Mouse (Mus musculus): ENCODE measurements at regions not wholly inside any gene's neighbourhood (a gene's known extent, or its start where the extent isn't known, plus 50 kb on each side); places are given as distances from the start of the nearest gene placed in this dataset.

DNA sequence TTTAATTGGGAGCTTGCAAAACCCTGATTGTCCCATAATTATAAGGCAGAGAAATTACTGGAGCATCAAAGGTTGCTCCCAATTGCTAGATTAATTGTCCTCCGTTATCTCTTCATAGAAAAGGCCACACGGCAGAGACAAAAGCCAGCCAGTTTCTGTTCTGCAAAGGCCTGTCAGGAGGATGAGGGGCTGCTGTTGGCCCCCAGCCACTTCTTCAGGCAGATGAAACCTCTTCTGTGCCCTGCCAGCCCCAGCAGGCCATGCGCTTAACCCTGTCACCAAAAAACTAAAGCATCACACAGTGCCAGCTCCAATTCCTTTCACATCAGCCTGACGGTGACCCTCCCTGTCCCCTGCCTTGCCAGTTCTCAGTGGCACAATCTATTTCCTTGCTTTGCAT is 192.1 kb upstream of the Zmiz1 start:
- H3K4me2 ChIP-seq (ENCODE audit: low read length) = no peak overlapping the region
- H3K9me3 ChIP-seq (ENCODE audit: control insufficient read depth, low read length) = no peaks in the 10 kb centered on the region
- peak overlapping the region; percentile 41 for H3K9ac ChIP-seq (replicated peaks; ENCODE audit: low read depth, low read length)
- H3K4me1 ChIP-seq (replicated peaks; ENCODE audit: control insufficient read depth, insufficient read depth, low read length) = peaks cover 20% of the 10 kb centered on the region
- ATAC-seq = no peak
- H3K27ac ChIP-seq (ENCODE audit: low read length) = 0 out of 2 replicates have a peak overlapping the region, but pooled peaks have one; percentile 9
- no peaks in the 10 kb centered on the region for H3K36me3 ChIP-seq (ENCODE audit: control insufficient read depth, insufficient read depth)
- 28% methylated on average over 4 of the region's 4 CpGs for WGBS
- no peaks in the 10 kb centered on the region for H3K27me3 ChIP-seq (replicated peaks; ENCODE audit: control insufficient read depth, insufficient read depth, low read length)
- no peak overlapping the region for H3K4me3 ChIP-seq (replicated peaks; ENCODE audit: low read length)

DNA sequence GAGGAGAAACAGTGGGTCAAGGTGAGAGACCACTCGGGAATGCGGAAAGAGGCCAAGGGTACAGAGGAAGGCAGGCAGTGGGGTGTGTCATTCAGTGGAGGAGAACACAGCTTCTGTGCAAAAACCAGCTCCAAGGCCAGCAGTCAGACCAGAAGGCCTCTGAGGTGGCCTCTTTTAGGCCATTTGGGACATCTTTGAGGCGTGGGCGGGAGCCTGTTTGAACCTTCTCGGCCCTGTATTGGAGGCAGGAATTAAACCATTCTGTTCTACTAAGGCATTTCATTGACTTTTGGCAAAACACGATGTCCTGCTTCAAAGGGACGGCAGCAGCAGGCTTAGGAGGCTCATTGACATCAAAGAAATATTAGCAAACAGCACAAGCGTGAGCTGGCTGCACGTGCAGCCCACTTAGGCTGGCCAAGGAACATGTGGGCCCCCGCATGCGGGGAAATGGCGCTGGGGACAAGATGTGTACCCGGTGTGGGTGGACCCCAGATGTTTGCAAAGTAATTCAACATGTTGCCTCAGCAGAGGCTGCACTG is 190.8 kb upstream of the Zmiz1 start:
- H3K9ac ChIP-seq (replicated peaks; ENCODE audit: low read depth, low read length) = no peak overlapping the region
- no peak overlapping the region for H3K4me3 ChIP-seq (replicated peaks; ENCODE audit: low read length)
- no peak for ATAC-seq
- H3K27me3 ChIP-seq (replicated peaks; ENCODE audit: control insufficient read depth, insufficient read depth, low read length) = no peaks in the 10 kb centered on the region
- H3K36me3 ChIP-seq (ENCODE audit: control insufficient read depth, insufficient read depth) = no peaks in the 10 kb centered on the region
- peaks cover 20% of the 10 kb centered on the region for H3K4me1 ChIP-seq (replicated peaks; ENCODE audit: control insufficient read depth, insufficient read depth, low read length)
- WGBS = 75% methylated on average over 13 of the region's 13 CpGs
- H3K4me2 ChIP-seq (ENCODE audit: low read length) = no peak overlapping the region
- no peak overlapping the region for H3K27ac ChIP-seq (ENCODE audit: low read length)
- H3K9me3 ChIP-seq (ENCODE audit: control insufficient read depth, low read length) = no peaks in the 10 kb centered on the region

DNA sequence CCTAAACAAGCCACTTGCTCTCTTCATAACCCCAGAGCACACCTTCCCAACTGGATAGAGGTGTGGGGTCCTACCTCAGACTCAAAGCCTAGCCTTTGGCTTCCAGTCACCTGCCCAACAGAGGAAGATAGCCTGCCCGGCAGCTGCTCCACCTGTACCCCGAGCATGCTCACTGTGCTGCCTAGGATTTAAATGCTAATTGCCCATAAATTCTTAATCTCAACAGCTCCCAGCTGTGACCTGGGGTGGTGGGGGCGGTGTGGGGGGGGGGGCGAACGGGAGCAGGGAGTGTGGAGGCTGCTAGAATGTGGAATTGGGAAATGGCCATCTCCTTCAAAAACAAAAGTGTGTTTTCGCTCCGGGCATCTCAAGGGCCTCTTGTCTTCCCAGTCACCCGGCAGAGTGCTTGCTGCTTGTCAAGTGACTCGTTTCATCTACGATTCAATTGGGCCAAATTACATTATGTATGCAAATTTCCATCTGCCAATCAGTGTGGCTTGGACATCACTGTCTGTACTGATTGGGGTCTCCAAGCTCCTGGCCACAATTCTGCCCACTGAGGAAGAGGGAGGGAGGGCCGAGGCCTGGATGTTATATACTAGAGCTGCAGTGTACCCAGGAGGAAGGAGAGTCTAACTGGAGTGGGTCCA is 188.6 kb upstream of the Zmiz1 start:
- H3K9ac ChIP-seq (replicated peaks; ENCODE audit: low read depth, low read length) = no peak overlapping the region

DNA sequence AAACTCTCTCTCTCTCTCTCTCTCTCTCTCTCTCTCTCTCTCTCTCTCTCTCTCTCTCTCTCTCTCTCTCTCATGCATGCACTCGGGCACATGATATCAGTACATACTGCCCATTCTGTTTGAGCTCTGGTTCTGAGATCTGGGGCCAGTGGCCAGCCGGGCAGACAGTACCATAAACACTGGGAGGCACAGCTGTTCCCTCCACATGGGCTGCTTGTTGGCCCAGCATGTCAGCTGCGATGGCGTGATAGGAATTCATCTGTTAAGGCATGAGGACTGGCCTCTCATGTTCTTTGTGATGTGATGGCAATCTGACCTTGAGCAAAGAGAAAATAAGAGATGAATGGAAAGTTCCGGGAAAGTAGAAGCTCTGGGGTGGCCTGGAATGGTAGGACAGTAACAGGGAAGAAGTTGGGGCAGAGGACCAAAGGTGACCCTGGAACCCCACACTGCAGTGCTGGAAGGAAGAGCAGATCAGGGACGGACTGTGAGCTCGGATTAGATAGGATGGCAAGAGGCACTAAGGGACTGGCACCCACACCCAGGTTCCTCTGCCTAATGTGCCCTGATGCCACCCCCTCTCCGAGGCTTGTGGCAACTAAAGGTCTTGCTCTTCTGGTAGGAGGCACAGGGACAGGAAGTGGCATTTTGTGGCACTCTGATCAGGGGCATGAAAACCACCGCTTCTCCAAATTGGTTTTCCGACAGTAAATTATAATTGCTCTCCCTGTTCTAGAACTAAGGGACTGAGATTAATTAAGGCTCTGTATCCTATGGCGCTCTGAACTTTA is 186.4 kb upstream of the Zmiz1 start:
- H3K4me3 ChIP-seq (replicated peaks; ENCODE audit: low read length) = no peak overlapping the region
- H3K27me3 ChIP-seq (replicated peaks; ENCODE audit: control insufficient read depth, insufficient read depth, low read length) = no peaks in the 10 kb centered on the region
- no peaks in the 10 kb centered on the region for H3K9me3 ChIP-seq (ENCODE audit: control insufficient read depth, low read length)
- no peak overlapping the region for H3K4me2 ChIP-seq (ENCODE audit: low read length)
- no peak overlapping the region for H3K27ac ChIP-seq (ENCODE audit: low read length)
- no peak overlapping the region for H3K9ac ChIP-seq (replicated peaks; ENCODE audit: low read depth, low read length)
- H3K36me3 ChIP-seq (ENCODE audit: control insufficient read depth, insufficient read depth) = no peaks in the 10 kb centered on the region
- H3K4me1 ChIP-seq (replicated peaks; ENCODE audit: control insufficient read depth, insufficient read depth, low read length) = peaks cover 10% of the 10 kb centered on the region
- 66% methylated on average over 11 of the region's 11 CpGs for WGBS
- ATAC-seq = no peak

More for the DNA sequence above, 188.6 kb upstream of the Zmiz1 start:
- Histone ChIP-seq H3K36me3 (ENCODE audit: control insufficient read depth, insufficient read depth) (no peaks in the 10 kb centered on the region), H3K27ac (ENCODE audit: low read length) (no peak overlapping the region), H3K4me2 (ENCODE audit: low read length) (no peak overlapping the region), H3K4me1 (replicated peaks; ENCODE audit: control insufficient read depth, insufficient read depth, low read length) (peaks cover 20% of the 10 kb centered on the region), H3K4me3 (replicated peaks; ENCODE audit: low read length) (no peak overlapping the region), H3K9me3 (ENCODE audit: control insufficient read depth, low read length) (no peaks in the 10 kb centered on the region), H3K27me3 (replicated peaks; ENCODE audit: control insufficient read depth, insufficient read depth, low read length) (no peaks in the 10 kb centered on the region)
- ATAC-seq = peak; percentile 77
- WGBS = 7% methylated on average over 11 of the region's 11 CpGs

DNA sequence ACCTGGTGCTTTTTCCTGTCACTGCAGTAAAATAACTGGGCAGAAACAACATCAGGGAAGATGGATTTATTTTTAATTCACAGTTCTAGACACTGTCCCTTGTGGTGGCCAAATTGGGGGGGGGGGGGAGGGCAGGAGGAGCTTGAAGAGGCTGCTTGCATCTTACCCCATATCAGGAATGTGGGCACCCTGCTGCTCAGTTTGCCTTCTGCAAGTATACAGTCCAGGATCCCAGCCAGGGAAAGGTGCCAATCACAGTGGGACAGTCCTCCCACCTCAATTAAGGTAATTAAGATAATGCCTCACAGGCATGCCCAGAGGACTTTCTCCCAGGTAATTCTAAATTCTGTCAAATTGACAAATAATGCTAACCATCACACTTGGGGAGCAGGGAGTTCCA is 179.2 kb upstream of the Zmiz1 start:
- Histone ChIP-seq H3K4me2 (ENCODE audit: low read length) (no peak overlapping the region), H3K27ac (ENCODE audit: low read length) (no peak overlapping the region), H3K9ac (replicated peaks; ENCODE audit: low read depth, low read length) (no peak overlapping the region), H3K27me3 (replicated peaks; ENCODE audit: control insufficient read depth, insufficient read depth, low read length) (no peaks in the 10 kb centered on the region), H3K4me3 (replicated peaks; ENCODE audit: low read length) (no peak overlapping the region), H3K9me3 (ENCODE audit: control insufficient read depth, low read length) (no peaks in the 10 kb centered on the region), H3K36me3 (ENCODE audit: control insufficient read depth, insufficient read depth) (no peaks in the 10 kb centered on the region), H3K4me1 (replicated peaks; ENCODE audit: control insufficient read depth, insufficient read depth, low read length) (peaks cover 2% of the 10 kb centered on the region; the same call in 1 of the 2 replicates)
- ATAC-seq = no peak

DNA sequence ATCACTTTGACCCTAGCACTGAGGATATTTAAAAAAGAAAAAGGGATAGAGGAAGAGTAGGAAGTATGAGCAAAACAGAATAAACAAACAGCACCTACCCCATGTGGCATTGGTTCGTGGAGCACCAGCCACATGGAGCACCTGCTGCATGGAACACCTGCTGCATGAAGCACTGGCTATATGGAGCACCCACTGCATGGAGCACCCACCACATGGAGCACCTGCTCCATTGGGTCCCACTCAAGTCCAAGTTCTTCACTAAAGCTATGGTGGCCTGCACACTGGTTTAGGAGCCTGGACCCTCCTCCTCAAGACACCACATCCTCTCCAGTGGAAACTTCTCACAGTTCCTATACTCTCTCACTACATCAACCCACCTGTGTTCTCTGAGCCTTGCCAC is 166.4 kb upstream of the Zmiz1 start:
- Histone ChIP-seq H3K9ac (replicated peaks; ENCODE audit: low read depth, low read length) (no peak overlapping the region), H3K27ac (ENCODE audit: low read length) (no peak overlapping the region), H3K4me1 (replicated peaks; ENCODE audit: control insufficient read depth, insufficient read depth, low read length) (no peaks in the 10 kb centered on the region), H3K36me3 (ENCODE audit: control insufficient read depth, insufficient read depth) (no peaks in the 10 kb centered on the region), H3K9me3 (ENCODE audit: control insufficient read depth, low read length) (no peaks in the 10 kb centered on the region), H3K4me3 (replicated peaks; ENCODE audit: low read length) (no peak overlapping the region), H3K27me3 (replicated peaks; ENCODE audit: control insufficient read depth, insufficient read depth, low read length) (no peaks in the 10 kb centered on the region), H3K4me2 (ENCODE audit: low read length) (no peak overlapping the region)
- WGBS = 78% methylated on average over 1 of the region's 1 CpGs
- ATAC-seq = no peak

DNA sequence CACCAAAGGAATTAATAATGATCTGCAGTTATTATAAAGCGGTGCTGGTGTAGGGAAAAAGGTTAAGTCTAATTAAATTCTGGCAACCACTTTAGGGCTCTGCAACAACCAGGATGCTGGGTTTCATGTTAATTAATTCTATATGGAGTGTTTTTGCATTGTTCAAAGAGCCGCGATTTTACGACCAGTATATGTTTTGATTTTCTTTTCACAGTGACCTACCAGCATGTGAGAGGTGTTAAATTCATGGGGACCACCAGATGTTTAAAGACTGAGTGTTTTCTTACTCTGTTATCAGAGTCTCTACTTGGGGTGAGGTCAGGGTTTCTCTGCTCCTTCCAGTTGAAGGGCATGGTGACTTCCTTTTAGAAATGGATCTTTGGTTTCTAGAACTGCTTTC is 164.8 kb upstream of the Zmiz1 start:
- ATAC-seq = no peak
- WGBS = 35% methylated on average over 4 of the region's 4 CpGs

GRCm38 (mm10) chr14:25295688-25296350 is 163.2 kb upstream of the Zmiz1 start:
- no peaks in the 10 kb centered on the region for H3K36me3 ChIP-seq (ENCODE audit: control insufficient read depth, insufficient read depth)
- no peaks in the 10 kb centered on the region for H3K4me1 ChIP-seq (replicated peaks; ENCODE audit: control insufficient read depth, insufficient read depth, low read length)
- no peak overlapping the region for H3K4me3 ChIP-seq (replicated peaks; ENCODE audit: low read length)

More for the DNA sequence above, 164.8 kb upstream of the Zmiz1 start:
- Histone ChIP-seq H3K4me2 (ENCODE audit: low read length) (no peak overlapping the region), H3K27ac (ENCODE audit: low read length) (no peak overlapping the region), H3K36me3 (ENCODE audit: control insufficient read depth, insufficient read depth) (no peaks in the 10 kb centered on the region), H3K4me1 (replicated peaks; ENCODE audit: control insufficient read depth, insufficient read depth, low read length) (no peaks in the 10 kb centered on the region), H3K9me3 (ENCODE audit: control insufficient read depth, low read length) (no peaks in the 10 kb centered on the region), H3K9ac (replicated peaks; ENCODE audit: low read depth, low read length) (no peak overlapping the region), H3K27me3 (replicated peaks; ENCODE audit: control insufficient read depth, insufficient read depth, low read length) (no peaks in the 10 kb centered on the region), H3K4me3 (replicated peaks; ENCODE audit: low read length) (no peak overlapping the region)

DNA sequence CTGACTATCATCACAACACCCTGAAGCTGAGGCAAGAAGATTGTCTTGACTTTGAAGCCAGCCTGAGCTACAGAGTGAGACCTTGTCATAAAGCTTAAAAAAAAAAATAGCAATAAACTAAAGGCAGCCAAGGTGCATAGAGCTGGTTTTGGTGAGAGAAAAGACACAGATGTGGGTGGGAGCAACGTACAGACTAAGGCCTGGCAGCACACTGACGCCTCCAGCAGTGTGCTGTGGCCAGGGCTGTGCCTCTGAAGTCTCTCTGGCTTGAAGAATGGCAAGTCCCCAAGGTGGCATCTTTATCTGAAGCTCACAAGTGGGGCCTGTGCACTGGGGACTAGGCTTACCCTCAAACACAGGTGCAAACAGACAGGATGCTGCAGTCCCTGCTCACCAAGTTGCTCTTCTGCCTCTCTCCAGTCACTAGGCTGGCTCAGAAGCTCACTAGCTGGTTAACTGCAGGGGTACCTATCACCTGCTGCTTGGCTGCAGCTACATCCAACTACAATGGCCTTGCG is 159.3 kb upstream of the Zmiz1 start:
- Histone ChIP-seq H3K9me3 (ENCODE audit: control insufficient read depth, low read length) (no peaks in the 10 kb centered on the region), H3K4me1 (replicated peaks; ENCODE audit: control insufficient read depth, insufficient read depth, low read length) (peaks cover 12% of the 10 kb centered on the region), H3K36me3 (ENCODE audit: control insufficient read depth, insufficient read depth) (no peaks in the 10 kb centered on the region), H3K27ac (ENCODE audit: low read length) (no peak overlapping the region), H3K4me3 (replicated peaks; ENCODE audit: low read length) (no peak overlapping the region), H3K27me3 (replicated peaks; ENCODE audit: control insufficient read depth, insufficient read depth, low read length) (no peaks in the 10 kb centered on the region), H3K4me2 (ENCODE audit: low read length) (no peak overlapping the region), H3K9ac (replicated peaks; ENCODE audit: low read depth, low read length) (no peak overlapping the region)
- WGBS = 89% methylated on average over 3 of the region's 3 CpGs
- no peak for ATAC-seq

More at GRCm38 (mm10) chr14:25295688-25296350, 163.2 kb upstream of the Zmiz1 start:
- no peaks in the 10 kb centered on the region for H3K9me3 ChIP-seq (ENCODE audit: control insufficient read depth, low read length)
- H3K27me3 ChIP-seq (replicated peaks; ENCODE audit: control insufficient read depth, insufficient read depth, low read length) = no peaks in the 10 kb centered on the region
- ATAC-seq = no peak
- H3K4me2 ChIP-seq (ENCODE audit: low read length) = no peak overlapping the region
- no peak overlapping the region for H3K9ac ChIP-seq (replicated peaks; ENCODE audit: low read depth, low read length)
- WGBS = 45% methylated on average over 5 of the region's 5 CpGs
- no peak overlapping the region for H3K27ac ChIP-seq (ENCODE audit: low read length)

All from forebrain, embryonic 16.5 days (tissue).